Mouse (Mus musculus): ENCODE measurements at regions not wholly inside any gene's neighbourhood (a gene's known extent, or its start where the extent isn't known, plus 50 kb on each side); places are given as distances from the start of the nearest gene placed in this dataset.

- Histone ChIP-seq H3K4me2 (ENCODE audit: low read depth) (no peak overlapping the region), H3K4me3 (ENCODE audit: low read depth, low read length) (no peak overlapping the region), H3K9ac (no peak overlapping the region), H3K27ac (ENCODE audit: low read depth, low read length) (no peak overlapping the region), H3K9me3 (ENCODE audit: low read length) (no peaks in the 10 kb centered on the region), H3K36me3 (ENCODE audit: insufficient read depth) (no peaks in the 10 kb centered on the region), H3K27me3 (ENCODE audit: insufficient read depth, low read length) (no peaks in the 10 kb centered on the region; the same call in 1 of the 2 replicates), H3K4me1 (ENCODE audit: insufficient read depth) (no peaks in the 10 kb centered on the region)
- 48% methylated on average over 5 of the region's 5 CpGs for WGBS
- no peak for TF ChIP-seq CTCF (IDR thresholded peaks at IDR 0.05; ENCODE audit: low read depth)
- DNase-seq: no peak
- no peak for ATAC-seq
Measured at GRCm38 (mm10) chr1:185670029-185670741, 215.5 kb downstream of the Slc30a10 start.

DNA sequence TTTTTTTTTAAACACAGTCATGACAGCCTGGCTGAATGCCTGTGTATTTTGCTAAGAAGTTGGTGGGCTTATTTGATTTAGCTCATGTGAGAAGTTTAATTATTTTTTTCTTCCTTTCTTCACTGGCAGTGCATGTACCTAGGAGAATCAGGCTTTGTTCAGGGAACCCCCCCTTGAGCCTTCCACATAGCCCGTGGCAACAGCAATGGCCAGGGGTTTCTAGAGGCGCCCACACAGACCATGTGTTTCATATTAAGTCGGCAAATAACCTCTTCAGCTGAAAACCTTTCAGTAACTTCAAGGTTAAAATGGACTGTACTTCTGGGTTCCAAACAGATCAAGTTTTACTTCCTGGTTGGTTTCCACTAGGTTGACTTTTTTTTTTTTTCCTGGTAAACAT lies 218.3 kb downstream of the Slc30a10 start:
- ATAC-seq (no peak), DNase-seq (no peak)
- Histone ChIP-seq H3K4me2 (ENCODE audit: low read depth) (no peak overlapping the region), H3K27me3 (ENCODE audit: insufficient read depth, low read length) (no peaks in the 10 kb centered on the region; the same call in 1 of the 2 replicates), H3K9ac (no peak overlapping the region), H3K9me3 (ENCODE audit: low read length) (no peaks in the 10 kb centered on the region), H3K4me3 (ENCODE audit: low read depth, low read length) (no peak overlapping the region), H3K36me3 (ENCODE audit: insufficient read depth) (no peaks in the 10 kb centered on the region), H3K4me1 (ENCODE audit: insufficient read depth) (no peaks in the 10 kb centered on the region), H3K27ac (ENCODE audit: low read depth, low read length) (no peak overlapping the region)
- TF ChIP-seq CTCF (IDR thresholded peaks at IDR 0.05; ENCODE audit: low read depth): no peak
- WGBS: 57% methylated on average over 3 of the region's 3 CpGs

DNA sequence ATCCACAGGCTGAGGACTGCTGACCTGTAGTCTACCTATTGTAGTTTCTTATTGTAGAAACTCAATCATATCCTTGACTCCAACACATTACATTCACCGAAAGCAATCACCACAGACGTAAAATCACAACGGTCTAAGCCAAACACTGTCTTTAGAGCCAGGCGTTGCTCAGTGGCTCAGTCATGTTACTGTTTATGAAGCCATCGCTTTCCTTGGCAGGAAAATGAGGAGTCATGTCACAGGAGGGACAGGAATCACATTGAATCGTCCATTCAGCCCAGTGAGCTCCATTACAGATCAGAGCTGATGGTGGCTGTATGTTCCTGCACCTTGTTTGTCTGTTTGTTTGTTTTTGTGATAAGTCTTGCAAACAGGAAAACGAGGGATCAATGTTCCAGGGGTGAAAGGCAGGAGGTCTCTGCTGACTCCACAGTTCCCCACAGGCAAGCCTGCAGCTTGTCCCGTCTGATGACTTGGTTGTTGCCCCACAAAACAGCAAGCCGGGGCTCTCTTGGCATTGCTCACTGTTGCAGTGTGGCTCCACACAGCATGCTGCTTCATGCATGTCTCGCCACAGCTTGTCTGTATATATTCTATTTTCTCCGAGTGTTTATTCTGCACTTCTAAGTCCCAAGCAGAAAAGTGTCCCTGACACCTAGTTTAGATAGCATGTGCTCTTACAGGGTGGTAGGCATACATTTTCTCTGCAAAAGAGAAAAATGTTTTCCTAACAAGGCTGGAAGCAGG lies 221.2 kb downstream of the Slc30a10 start:
- H3K36me3 ChIP-seq (ENCODE audit: insufficient read depth): no peaks in the 10 kb centered on the region
- no peaks in the 10 kb centered on the region for H3K27me3 ChIP-seq (ENCODE audit: insufficient read depth, low read length)
- H3K4me1 ChIP-seq (ENCODE audit: insufficient read depth): no peaks in the 10 kb centered on the region
- H3K27ac ChIP-seq (ENCODE audit: low read depth, low read length): no peak overlapping the region
- WGBS: 77% methylated on average over 11 of the region's 11 CpGs
- no peak overlapping the region for H3K9ac ChIP-seq
- no peak overlapping the region for H3K4me3 ChIP-seq (ENCODE audit: low read depth, low read length)
- DNase-seq: no peak
- ATAC-seq: no peak
- H3K9me3 ChIP-seq (ENCODE audit: low read length): no peaks in the 10 kb centered on the region
- no peak for TF ChIP-seq CTCF (IDR thresholded peaks at IDR 0.05; ENCODE audit: low read depth)
- H3K4me2 ChIP-seq (ENCODE audit: low read depth): no peak overlapping the region

DNA sequence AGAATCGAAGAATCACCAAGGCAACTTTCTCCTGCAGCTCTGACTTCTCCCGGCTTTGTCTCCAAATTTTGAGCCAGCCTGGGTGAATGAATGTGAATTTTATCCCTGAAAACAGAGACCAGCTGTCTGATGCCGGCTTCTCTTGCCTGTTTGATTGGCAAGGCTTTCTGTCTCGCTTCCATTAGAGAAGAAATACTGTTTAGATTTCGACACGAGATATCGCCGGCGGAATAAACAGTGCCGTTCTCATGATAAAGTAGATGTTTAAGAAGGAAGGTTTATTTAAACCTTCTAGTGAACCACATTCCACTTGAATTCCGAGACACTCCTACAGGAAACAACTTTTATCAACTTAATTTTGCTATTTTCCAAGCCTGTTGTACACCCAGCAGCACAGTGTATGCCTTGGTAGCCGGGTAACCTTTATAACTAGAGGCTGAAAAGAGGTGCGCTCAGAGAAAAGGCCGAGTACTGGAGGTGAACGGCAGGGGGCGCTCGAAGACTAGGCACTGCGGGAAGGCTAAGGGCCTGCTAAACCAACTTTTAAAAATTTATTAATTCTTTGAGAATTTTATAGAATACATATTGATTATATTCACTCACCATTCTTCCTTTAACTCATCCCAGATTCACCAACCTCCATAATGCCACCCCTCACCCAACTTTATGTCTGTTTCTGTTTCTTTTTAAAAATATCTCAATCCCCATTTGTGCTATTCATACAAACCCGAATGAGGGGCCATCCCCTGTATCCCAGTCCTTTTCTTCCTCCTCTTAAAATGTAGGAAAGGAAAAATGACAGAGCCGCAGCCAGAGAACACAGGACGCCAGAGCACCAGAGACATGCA lies 227.2 kb downstream of the Slc30a10 start:
- no peak overlapping the region for H3K4me3 ChIP-seq (ENCODE audit: low read depth, low read length)
- TF ChIP-seq CTCF (IDR thresholded peaks at IDR 0.05; ENCODE audit: low read depth): peak; percentile 91
- no peaks in the 10 kb centered on the region for H3K27me3 ChIP-seq (ENCODE audit: insufficient read depth, low read length)
- WGBS: 31% methylated on average over 21 of the region's 21 CpGs
- no peaks in the 10 kb centered on the region for H3K36me3 ChIP-seq (ENCODE audit: insufficient read depth)
- no peak overlapping the region for H3K27ac ChIP-seq (ENCODE audit: low read depth, low read length)
- no peaks in the 10 kb centered on the region for H3K9me3 ChIP-seq (ENCODE audit: low read length)
- H3K9ac ChIP-seq: no peak overlapping the region
- H3K4me2 ChIP-seq (ENCODE audit: low read depth): peak overlapping the region; percentile 21; the same call in 1 of the 2 replicates
- peak; percentile 77; the same call in 1 of the 2 replicates for ATAC-seq
- peak; percentile 88 for DNase-seq
- H3K4me1 ChIP-seq (ENCODE audit: insufficient read depth): no peaks in the 10 kb centered on the region

- 68% methylated on average over 3 of the region's 3 CpGs for whole genome bisulfite sequencing
- TF ChIP-seq CTCF (IDR thresholded peaks at IDR 0.05; ENCODE audit: low read depth): no peak
- no peak overlapping the region for H3K27ac ChIP-seq (ENCODE audit: low read depth, low read length)
Measured at GRCm38 (mm10) chr1:185682458-185682750, 227.8 kb downstream of the Slc30a10 start.

DNA sequence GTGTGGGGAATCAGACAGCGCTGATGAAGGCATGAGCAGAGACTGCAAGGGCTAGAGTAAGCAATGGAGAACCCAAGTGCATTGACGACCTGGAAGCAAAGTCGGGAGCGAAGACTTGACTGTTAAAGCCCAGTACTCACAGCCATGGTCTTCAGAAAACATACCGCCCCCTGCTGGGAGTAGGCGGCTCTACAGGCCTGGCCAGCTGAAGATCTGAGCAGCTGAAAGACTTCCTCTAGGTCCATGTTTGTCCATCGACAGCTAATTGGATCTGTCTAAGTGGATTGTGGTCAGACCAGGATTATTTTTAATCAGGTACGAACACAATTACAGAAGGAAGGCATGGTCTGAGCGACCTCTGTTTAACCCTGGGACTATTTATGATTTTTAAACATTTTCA lies 230.0 kb downstream of the Slc30a10 start:
- no peak overlapping the region for H3K9ac ChIP-seq
- H3K4me2 ChIP-seq (ENCODE audit: low read depth): no peak overlapping the region
- peak; percentile 37 for TF ChIP-seq CTCF (IDR thresholded peaks at IDR 0.05; ENCODE audit: low read depth)
- WGBS: 77% methylated on average over 9 of the region's 9 CpGs
- H3K9me3 ChIP-seq (ENCODE audit: low read length): no peaks in the 10 kb centered on the region
- no peak overlapping the region for H3K4me3 ChIP-seq (ENCODE audit: low read depth, low read length)
- no peak for DNase-seq
- no peaks in the 10 kb centered on the region for H3K4me1 ChIP-seq (ENCODE audit: insufficient read depth)
- H3K27me3 ChIP-seq (ENCODE audit: insufficient read depth, low read length): no peaks in the 10 kb centered on the region
- H3K36me3 ChIP-seq (ENCODE audit: insufficient read depth): no peaks in the 10 kb centered on the region
- H3K27ac ChIP-seq (ENCODE audit: low read depth, low read length): no peak overlapping the region
- no peak for ATAC-seq

More at GRCm38 (mm10) chr1:185682458-185682750, 227.8 kb downstream of the Slc30a10 start:
- no peak overlapping the region for H3K4me3 ChIP-seq (ENCODE audit: low read depth, low read length)
- H3K27me3 ChIP-seq (ENCODE audit: insufficient read depth, low read length): no peaks in the 10 kb centered on the region
- H3K9ac ChIP-seq: no peak overlapping the region
- no peaks in the 10 kb centered on the region for H3K36me3 ChIP-seq (ENCODE audit: insufficient read depth)
- DNase-seq: no peak
- no peaks in the 10 kb centered on the region for H3K9me3 ChIP-seq (ENCODE audit: low read length)
- no peak for ATAC-seq
- no peak overlapping the region for H3K4me2 ChIP-seq (ENCODE audit: low read depth)
- H3K4me1 ChIP-seq (ENCODE audit: insufficient read depth): no peaks in the 10 kb centered on the region

Data from forebrain, postnatal 0 days (tissue).